Mouse (Mus musculus): ENCODE measurements around the gene Ube2g2.

Gene Ube2g2

GRCm38 (mm10) chr10:77622055-77622988 is at the start of gene Ube2g2:
TSS of gene Ube2g2 (plus strand) at chr10:77622275.
- DNase-seq: peak; percentile 94 to 95

DNA sequence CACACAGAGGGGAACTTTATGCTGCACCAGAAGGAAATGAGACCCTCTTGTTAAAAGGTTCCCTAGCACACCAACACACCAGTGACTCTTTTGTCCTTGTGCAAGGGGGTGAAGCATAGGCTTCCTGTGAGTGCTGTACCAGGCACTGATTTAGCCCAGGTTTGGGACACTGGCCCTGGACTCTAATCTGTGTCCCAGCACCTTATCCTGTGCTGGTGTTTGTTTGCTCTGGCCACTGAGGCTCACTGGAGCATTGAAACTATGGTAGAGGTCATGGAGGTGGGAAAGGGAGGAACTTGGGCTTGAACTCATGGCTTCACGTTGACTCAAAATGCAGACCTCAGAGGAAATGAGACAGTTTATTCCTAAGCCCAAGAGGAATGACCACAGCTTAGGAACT is 48.9 kb upstream of the Ube2g2 start:
- no peak for DNase-seq

GRCm38 (mm10) chr10:77580027-77580920 is 41.8 kb upstream of the Ube2g2 start:
- DNase-seq: no peak

GRCm38 (mm10) chr10:77581023-77581407 is 41.1 kb upstream of the Ube2g2 start:
- no peak for DNase-seq

DNA sequence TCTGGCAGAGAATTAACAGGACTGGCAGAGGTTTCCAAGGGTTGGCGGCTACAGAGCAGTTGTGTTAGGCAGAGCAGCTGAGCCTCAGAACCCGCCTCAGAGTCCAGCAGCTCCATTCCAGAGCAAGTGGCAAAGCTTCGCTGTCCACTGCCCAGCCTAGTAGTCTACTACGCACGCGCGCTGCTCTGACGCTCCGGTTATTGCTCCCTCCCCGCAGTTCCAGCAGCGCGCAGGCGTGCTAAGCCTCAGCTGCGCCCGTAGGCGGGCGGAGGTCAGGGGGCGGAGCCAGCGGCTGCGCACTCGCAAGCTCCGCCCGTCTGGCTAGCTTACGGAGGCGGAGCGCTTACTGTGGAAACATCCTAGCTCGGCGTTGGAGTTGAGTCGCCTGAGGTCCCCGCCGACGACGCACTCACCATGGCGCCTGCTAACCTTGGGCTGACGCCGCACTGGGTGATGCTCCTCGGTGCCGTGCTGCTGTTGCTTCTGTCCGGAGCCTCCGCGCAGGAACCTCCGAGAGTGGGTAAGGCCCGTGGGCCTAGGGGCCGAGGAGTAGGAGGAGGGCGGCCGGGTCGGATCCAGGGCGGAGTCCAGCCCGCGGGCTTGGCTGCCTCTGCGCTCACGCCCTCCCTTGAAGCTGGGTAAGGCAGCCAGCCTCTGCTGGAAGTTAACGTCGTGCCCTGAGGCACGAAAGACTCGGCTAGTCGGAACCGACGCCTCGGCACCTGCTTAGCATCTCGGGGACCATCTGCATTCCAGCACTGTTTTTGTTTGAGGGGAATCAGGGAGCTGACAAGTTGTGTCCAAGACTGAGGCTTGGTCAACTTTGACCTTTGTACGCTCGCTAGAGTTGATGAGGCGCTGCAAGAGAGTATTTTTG is 40.4 kb upstream of the Ube2g2 start, which contains the start of gene Pttg1ip:
Gene Pttg1ip, plus strand, starts transcription at position 313 of the 877 bp plus-strand sequence.
- DNase-seq: peak; percentile 93 to 97

- no peak for DNase-seq
Measured at GRCm38 (mm10) chr10:77582285-77582618, 39.8 kb upstream of the Ube2g2 start.

DNA sequence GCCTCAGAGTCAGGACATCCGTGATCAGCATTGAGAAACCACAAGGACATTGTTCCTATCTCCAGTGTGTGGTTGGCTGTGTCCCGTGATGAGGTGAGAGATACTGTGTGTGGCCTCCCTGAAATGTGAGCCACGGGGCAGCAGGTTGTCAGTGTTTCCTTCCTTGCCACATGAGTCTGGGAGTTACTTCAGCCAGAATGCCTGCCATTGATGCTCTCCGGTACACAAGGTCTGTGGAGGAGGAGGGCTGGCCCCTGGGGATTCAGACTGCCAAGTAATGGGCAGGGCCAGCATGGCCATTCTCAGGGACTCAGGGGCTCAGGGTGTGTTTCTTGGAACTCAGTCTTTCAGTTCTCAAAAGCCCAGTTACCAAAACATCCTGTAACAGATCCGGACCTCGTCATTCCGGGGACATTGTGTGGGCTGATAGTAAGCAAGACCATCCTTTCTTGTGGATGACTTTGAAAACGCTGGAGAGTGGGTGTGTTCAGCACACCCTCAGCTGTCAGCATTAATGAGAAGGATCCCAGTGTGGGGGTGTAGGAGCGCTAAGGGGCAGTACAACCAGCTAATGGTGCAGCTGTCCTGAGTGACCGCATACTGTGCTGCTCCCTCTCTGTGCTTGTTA is 38.2 kb upstream of the Ube2g2 start:
- DNase-seq: no peak

- no peak for DNase-seq
Measured at GRCm38 (mm10) chr10:77586637-77587036, 35.4 kb upstream of the Ube2g2 start.

DNA sequence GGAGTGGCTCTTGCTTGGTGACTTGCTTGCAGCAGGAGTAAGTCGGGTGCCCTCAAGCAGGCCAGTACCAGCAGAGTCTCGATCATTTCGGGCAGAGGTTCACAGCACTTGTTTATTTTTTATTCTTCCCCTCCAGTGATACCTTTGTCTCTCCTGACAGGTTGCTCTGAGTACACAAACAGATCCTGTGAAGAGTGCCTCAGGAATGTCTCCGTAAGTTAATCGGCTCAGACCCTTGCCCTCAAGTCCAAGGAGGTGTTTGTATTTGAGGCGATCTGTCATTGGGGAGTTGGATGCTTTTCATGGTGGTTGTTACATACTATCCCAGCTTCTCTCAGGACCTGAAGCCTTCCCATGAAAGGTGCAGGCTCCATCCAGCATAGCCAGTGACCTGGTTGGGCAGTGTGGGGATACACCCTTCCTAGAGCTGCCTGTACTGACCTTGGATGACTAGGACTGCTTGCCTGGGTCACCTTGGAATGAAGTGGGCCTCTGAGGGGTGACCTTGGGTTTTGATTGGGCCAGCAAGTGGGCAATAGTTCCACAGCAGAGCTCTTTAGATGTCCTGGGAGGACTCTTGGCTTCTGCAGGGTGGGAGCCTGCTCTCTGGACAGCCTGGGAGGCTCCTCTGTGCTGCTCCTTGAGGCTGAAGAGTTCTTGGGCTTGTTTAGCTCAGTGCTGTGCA is 34.8 kb upstream of the Ube2g2 start:
- no peak for DNase-seq

GRCm38 (mm10) chr10:77588036-77588435 is 34.0 kb upstream of the Ube2g2 start:
- DNase-seq: no peak

GRCm38 (mm10) chr10:77589117-77589516 is 33.0 kb upstream of the Ube2g2 start:
- no peak for DNase-seq

- DNase-seq: no peak
Measured at GRCm38 (mm10) chr10:77589749-77590148, 32.3 kb upstream of the Ube2g2 start.

DNA sequence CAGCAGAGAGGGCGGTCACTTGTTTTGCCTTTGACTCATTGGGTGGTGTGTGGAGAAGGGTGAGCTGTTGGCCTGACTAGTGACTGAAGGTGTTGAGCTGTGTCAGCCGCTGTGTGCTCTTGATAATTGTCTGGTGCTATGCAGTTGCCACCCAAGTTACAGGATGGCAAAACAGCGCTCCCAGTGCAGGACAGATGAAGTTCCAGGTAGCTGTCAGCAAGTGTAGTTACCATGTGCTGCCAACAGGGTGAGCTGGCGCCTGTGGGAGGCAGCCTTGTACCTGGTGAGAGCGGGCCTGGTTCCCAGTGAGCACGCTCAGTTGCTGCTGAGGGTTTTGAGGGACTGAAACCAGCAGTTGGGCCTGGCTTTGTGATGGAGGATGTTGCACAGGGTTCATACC is 31.3 kb upstream of the Ube2g2 start:
- peak; percentile 73 to 74 for DNase-seq

GRCm38 (mm10) chr10:77591546-77591945 is 30.5 kb upstream of the Ube2g2 start:
- DNase-seq: no peak

GRCm38 (mm10) chr10:77596060-77596459 is 26.0 kb upstream of the Ube2g2 start:
- no peak for DNase-seq

DNA sequence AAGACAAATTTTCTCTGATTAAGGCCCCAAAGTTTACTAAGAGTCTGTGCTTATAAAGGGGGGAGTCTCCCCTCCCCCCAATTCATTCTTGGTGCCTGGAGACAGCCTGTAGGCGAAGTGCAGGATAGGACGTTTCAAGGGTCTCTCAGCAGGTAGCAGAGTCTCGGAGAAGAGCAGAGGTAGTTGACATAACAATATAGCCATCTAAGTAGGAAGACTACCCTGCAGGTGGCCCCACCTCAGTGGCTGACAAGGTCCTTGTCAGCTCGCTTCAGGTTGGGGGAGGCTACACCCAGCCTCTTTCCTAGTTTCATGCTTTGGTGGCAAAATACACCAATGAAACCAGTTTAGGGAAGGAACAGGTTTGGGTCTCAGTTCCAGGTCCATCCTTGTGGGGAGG is 19.1 kb upstream of the Ube2g2 start:
- no peak for DNase-seq

- no peak for DNase-seq
Measured at GRCm38 (mm10) chr10:77604111-77604510, 18.0 kb upstream of the Ube2g2 start.

DNA sequence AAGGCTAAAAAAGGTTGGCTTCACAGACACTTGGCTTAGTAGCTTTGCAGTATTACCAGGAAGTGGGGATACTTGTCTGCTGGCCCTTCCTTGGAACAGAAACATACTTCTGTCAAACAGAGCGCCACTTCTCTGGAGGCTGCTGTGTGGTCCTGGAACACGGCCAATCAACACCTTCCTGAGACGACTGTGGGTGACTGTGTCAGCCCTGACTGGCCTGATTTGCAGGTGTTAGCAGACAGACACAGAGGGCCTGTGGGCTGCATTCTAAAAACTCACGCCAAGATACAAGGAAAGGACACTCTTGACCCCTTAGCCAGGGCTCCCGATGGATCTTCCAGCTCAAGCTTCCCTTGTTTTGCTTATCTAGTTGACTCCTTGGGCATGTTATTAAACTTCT is 17.1 kb upstream of the Ube2g2 start:
- no peak for DNase-seq

GRCm38 (mm10) chr10:77605368-77605767 is 16.7 kb upstream of the Ube2g2 start:
- DNase-seq: no peak

GRCm38 (mm10) chr10:77605908-77606826 is 15.9 kb upstream of the Ube2g2 start, which contains the start of the genes Sumo3 and Gm49325:
TSS of gene Sumo3 (plus strand) at chr10:77606097.
TSS of gene Gm49325 (plus strand) at chr10:77606197.
- DNase-seq: peak; percentile 99 to 100

All from thymus, postnatal 36 days (tissue).